Mouse (Mus musculus): ENCODE measurements around the gene Slc16a11.
A peak's percentile ranks its signal among the peaks of the same experiment; 100 is the strongest.

Gene Slc16a11

GRCm38 (mm10) chr11:70225798-70226601 is 13.4 kb downstream of the Slc16a11 start:
- DNase-seq (ENCODE audit: extremely low spot score) = no peak

- DNase-seq (ENCODE audit: extremely low spot score) = no peak
Measured at GRCm38 (mm10) chr11:70226602-70226890, 14.0 kb downstream of the Slc16a11 start.

GRCm38 (mm10) chr11:70227126-70227525 is 14.6 kb downstream of the Slc16a11 start:
- no peak for DNase-seq (ENCODE audit: extremely low spot score)

GRCm38 (mm10) chr11:70227661-70228245 is 15.2 kb downstream of the Slc16a11 start:
- DNase-seq (ENCODE audit: extremely low spot score) = no peak

- DNase-seq (ENCODE audit: extremely low spot score) = peak; percentile 73
Measured at GRCm38 (mm10) chr11:70228828-70229227, 16.3 kb downstream of the Slc16a11 start.

GRCm38 (mm10) chr11:70229260-70230010 is 16.9 kb downstream of the Slc16a11 start, which contains the start of gene Bcl6b:
TSS of gene Bcl6b (minus strand) at chr11:70229798.
- DNase-seq (ENCODE audit: extremely low spot score) = no peak

- peak; percentile 85 for DNase-seq (ENCODE audit: extremely low spot score)
Measured at GRCm38 (mm10) chr11:70230239-70230727, 17.7 kb downstream of the Slc16a11 start.

GRCm38 (mm10) chr11:70232546-70232945 is 20.0 kb downstream of the Slc16a11 start:
- peak; percentile 81 for DNase-seq (ENCODE audit: extremely low spot score)

- no peak for DNase-seq (ENCODE audit: extremely low spot score)
Measured at GRCm38 (mm10) chr11:70233016-70233415, 20.5 kb downstream of the Slc16a11 start.

- DNase-seq (ENCODE audit: extremely low spot score) = no peak
Measured at GRCm38 (mm10) chr11:70234037-70234436, 21.5 kb downstream of the Slc16a11 start.

GRCm38 (mm10) chr11:70234497-70234896 is 21.9 kb downstream of the Slc16a11 start:
- DNase-seq (ENCODE audit: extremely low spot score) = no peak

- DNase-seq (ENCODE audit: extremely low spot score) = no peak
Measured at GRCm38 (mm10) chr11:70235254-70235900, 22.8 kb downstream of the Slc16a11 start.

GRCm38 (mm10) chr11:70236717-70237116 is 24.2 kb downstream of the Slc16a11 start:
- no peak for DNase-seq (ENCODE audit: extremely low spot score)

- DNase-seq (ENCODE audit: extremely low spot score) = peak; percentile 96
Measured at GRCm38 (mm10) chr11:70237457-70238167, 25.1 kb downstream of the Slc16a11 start, which contains the start of gene 0610010K14Rik. TSS of gene 0610010K14Rik (minus strand) at chr11:70237914.

- DNase-seq (ENCODE audit: extremely low spot score) = no peak
Measured at GRCm38 (mm10) chr11:70238591-70239440, 26.3 kb downstream of the Slc16a11 start.

- DNase-seq (ENCODE audit: extremely low spot score) = peak; percentile 87
Measured at GRCm38 (mm10) chr11:70239541-70240279, 27.2 kb downstream of the Slc16a11 start, which contains the start of the genes Gm21988 and Rnasek. TSS of gene Gm21988 (minus strand) at chr11:70239830. TSS of gene Rnasek (minus strand) at chr11:70239842.

- DNase-seq (ENCODE audit: extremely low spot score) = no peak
Measured at GRCm38 (mm10) chr11:70242591-70242990, 30.0 kb downstream of the Slc16a11 start.

GRCm38 (mm10) chr11:70247136-70247845 is 34.7 kb downstream of the Slc16a11 start:
- peak; percentile 64 for DNase-seq (ENCODE audit: extremely low spot score)

GRCm38 (mm10) chr11:70250150-70250549 is 37.6 kb downstream of the Slc16a11 start:
- DNase-seq (ENCODE audit: extremely low spot score) = no peak
